29 mouse cellular contexts compared by ENCODE assay signal in genomic region chr13:23804532-23804931, GRCm38 (mm10). TPM values are rescaled to one million over a fixed set of nuclear protein-coding genes. Genes with fewer than 3 reads are reported as not detected.
"Had no signal": no experiment of that assay in that cellular context is flagged by ENCODE, and none has a peak within 500 bp of the region (broad histone marks: within the 10 kb centered on the region; RNA-seq: fewer than 3 reads in every experiment).

No protein-coding gene starts in this region.

- H3K4me1 ChIP-seq: limb, embryonic 15.5 days; lung, embryonic 15.5 days; midbrain, embryonic 12.5 days; midbrain, embryonic 15.5 days; neural tube, embryonic 12.5 days; neural tube, embryonic 15.5 days; stomach, embryonic 15.5 days had no signal

- DNase-seq: kidney, adult 11 months; kidney, postnatal 25 days; layer of hippocampus, postnatal 36 days; left cerebral cortex, postnatal 4 days; lung, adult 18-20 months; lung, postnatal 14 days; right cerebral cortex, adult 18-20 months; right cerebral cortex, postnatal 25 days; spleen, adult 18-20 months; thymus, adult 18-20 months; thymus, postnatal 36 days had no signal

- ATAC-seq: hindbrain, embryonic 16.5 days; midbrain, embryonic 15.5 days had no signal

- H3K4me2 ChIP-seq: limb, embryonic 12.5 days; limb, embryonic 15.5 days; lung, embryonic 15.5 days; midbrain, embryonic 12.5 days; midbrain, embryonic 15.5 days; neural tube, embryonic 12.5 days; neural tube, embryonic 15.5 days; stomach, embryonic 15.5 days had no signal

- H3K36me3 ChIP-seq: limb, embryonic 12.5 days; limb, embryonic 15.5 days; lung, embryonic 15.5 days; midbrain, embryonic 12.5 days; midbrain, embryonic 15.5 days; neural tube, embryonic 12.5 days; neural tube, embryonic 15.5 days; stomach, embryonic 15.5 days had no signal

- H3K9ac ChIP-seq: limb, embryonic 12.5 days; limb, embryonic 15.5 days; lung, embryonic 15.5 days; midbrain, embryonic 12.5 days; midbrain, embryonic 15.5 days; neural tube, embryonic 12.5 days; neural tube, embryonic 15.5 days; stomach, embryonic 15.5 days had no signal

- H3K27ac ChIP-seq: kidney, postnatal 0 days; limb, embryonic 12.5 days; limb, embryonic 15.5 days; lung, embryonic 15.5 days; macrophage; midbrain, embryonic 12.5 days; midbrain, embryonic 15.5 days; neural tube, embryonic 12.5 days; neural tube, embryonic 15.5 days; stomach, embryonic 15.5 days had no signal

- H3K9me3 ChIP-seq: limb, embryonic 12.5 days; limb, embryonic 15.5 days; lung, embryonic 15.5 days; midbrain, embryonic 12.5 days; midbrain, embryonic 15.5 days; neural tube, embryonic 12.5 days; neural tube, embryonic 15.5 days; stomach, embryonic 15.5 days had no signal

- H3K27me3 ChIP-seq: limb, embryonic 12.5 days; limb, embryonic 15.5 days; lung, embryonic 15.5 days; midbrain, embryonic 12.5 days; midbrain, embryonic 15.5 days; neural tube, embryonic 12.5 days; neural tube, embryonic 15.5 days; stomach, embryonic 15.5 days had no signal

- H3K4me3 ChIP-seq: limb, embryonic 12.5 days; limb, embryonic 15.5 days; lung, embryonic 15.5 days; midbrain, embryonic 12.5 days; midbrain, embryonic 15.5 days; neural tube, embryonic 12.5 days; neural tube, embryonic 15.5 days; stomach, embryonic 15.5 days had no signal

RNA-seq across cellular contexts. Expression of gene Slc17a2, which starts 2.3 kb away (rescaled TPM):
- total RNA-seq: layer of hippocampus, adult 8-10 months; layer of hippocampus, postnatal 10 days; left cerebral cortex, adult 8-10 months; left cerebral cortex, postnatal 14 days; left cerebral cortex, postnatal 4 days; megakaryocyte, adult 5-6 weeks had no signal
- polyA plus RNA-seq: hindbrain, embryonic 16.5 days; limb, embryonic 12.5 days; limb, embryonic 15.5 days; lung, embryonic 15.5 days; macrophage; midbrain, embryonic 12.5 days; midbrain, embryonic 15.5 days; neural tube, embryonic 12.5 days; neural tube, embryonic 15.5 days; urinary bladder, adult 2 months had no signal

RNA-seq across cellular contexts. Expression of gene Slc17a3, which starts 34.7 kb away (rescaled TPM):
- total RNA-seq: layer of hippocampus, adult 8-10 months; layer of hippocampus, postnatal 10 days; layer of hippocampus, postnatal 36 days; megakaryocyte, adult 5-6 weeks had no signal
- polyA plus RNA-seq: hindbrain, embryonic 16.5 days; limb, embryonic 12.5 days; lung, embryonic 15.5 days; macrophage; midbrain, embryonic 12.5 days; midbrain, embryonic 15.5 days; urinary bladder, adult 2 months had no signal

RNA-seq across cellular contexts. Expression of gene Trim38, which starts 34.8 kb away (rescaled TPM):
- total RNA-seq: layer of hippocampus, adult 8-10 months; layer of hippocampus, postnatal 10 days; left cerebral cortex, adult 8-10 months; left cerebral cortex, postnatal 14 days; left cerebral cortex, postnatal 4 days; megakaryocyte, adult 5-6 weeks had no signal
- polyA plus RNA-seq: hindbrain, embryonic 16.5 days; kidney, embryonic 14.5 days; kidney, postnatal 0 days; limb, embryonic 15.5 days; lung, embryonic 15.5 days; macrophage; midbrain, embryonic 12.5 days; midbrain, embryonic 15.5 days; neural tube, embryonic 12.5 days; neural tube, embryonic 15.5 days had no signal

RNA-seq across cellular contexts. Expression of gene Hist1h1a, which starts 41.1 kb away (rescaled TPM):
- polyA plus RNA-seq: macrophage; urinary bladder, adult 2 months had no signal

RNA-seq across cellular contexts. Expression of gene Hist1h3a, which starts 42.3 kb away (rescaled TPM):
- polyA plus RNA-seq: macrophage had no signal
